Mouse (Mus musculus): ENCODE results near the gene Dtd2. TPM values are rescaled to one million over a fixed set of nuclear protein-coding genes. Genes with fewer than 3 reads are reported as not detected.

Gene Dtd2
- polyA plus RNA-seq, 1 experiment from 2014 or later, result 28.5 TPM

GRCm38 (mm10) chr12:51967915-51968595 is 38.2 kb downstream of the Dtd2 start:
- H3K27me3 ChIP-seq (replicated peaks; ENCODE audit: control insufficient read depth, insufficient read depth, low read length), result no peaks in the 10 kb centered on the region
- H3K9me3 ChIP-seq (ENCODE audit: control insufficient read depth), result no peaks in the 10 kb centered on the region
- WGBS, result 66% methylated on average over 9 of the region's 9 CpGs
- no peak for ATAC-seq
- no peaks in the 10 kb centered on the region for H3K36me3 ChIP-seq (ENCODE audit: control insufficient read depth, insufficient read depth)
- H3K4me1 ChIP-seq (replicated peaks; ENCODE audit: control insufficient read depth, insufficient read depth, low read length), result no peaks in the 10 kb centered on the region
- no peak overlapping the region for H3K4me2 ChIP-seq (replicated peaks; ENCODE audit: low read depth)
- no peak overlapping the region for H3K4me3 ChIP-seq (ENCODE audit: low read depth, low read length)
- H3K27ac ChIP-seq (ENCODE audit: low read depth, low read length), result no peak overlapping the region
- H3K9ac ChIP-seq (ENCODE audit: low read depth, low read length), result no peak overlapping the region
- TF ChIP-seq CTCF (IDR thresholded peaks at IDR 0.05; ENCODE audit: low read depth), result no peak

- WGBS, result 91% methylated on average over 6 of the region's 6 CpGs
- ATAC-seq, result no peak
- Histone ChIP-seq H3K9me3 (ENCODE audit: control insufficient read depth) (no peaks in the 10 kb centered on the region), H3K27me3 (replicated peaks; ENCODE audit: control insufficient read depth, insufficient read depth, low read length) (no peaks in the 10 kb centered on the region), H3K4me2 (replicated peaks; ENCODE audit: low read depth) (no peak overlapping the region), H3K9ac (ENCODE audit: low read depth, low read length) (no peak overlapping the region), H3K27ac (ENCODE audit: low read depth, low read length) (no peak overlapping the region), H3K4me3 (ENCODE audit: low read depth, low read length) (no peak overlapping the region), H3K4me1 (replicated peaks; ENCODE audit: control insufficient read depth, insufficient read depth, low read length) (no peaks in the 10 kb centered on the region), H3K36me3 (ENCODE audit: control insufficient read depth, insufficient read depth) (peaks cover 56% of the 10 kb centered on the region)
- TF ChIP-seq CTCF (IDR thresholded peaks at IDR 0.05; ENCODE audit: low read depth), result no peak
Measured at GRCm38 (mm10) chr12:51957626-51958025, 48.7 kb downstream of the Dtd2 start.

DNA sequence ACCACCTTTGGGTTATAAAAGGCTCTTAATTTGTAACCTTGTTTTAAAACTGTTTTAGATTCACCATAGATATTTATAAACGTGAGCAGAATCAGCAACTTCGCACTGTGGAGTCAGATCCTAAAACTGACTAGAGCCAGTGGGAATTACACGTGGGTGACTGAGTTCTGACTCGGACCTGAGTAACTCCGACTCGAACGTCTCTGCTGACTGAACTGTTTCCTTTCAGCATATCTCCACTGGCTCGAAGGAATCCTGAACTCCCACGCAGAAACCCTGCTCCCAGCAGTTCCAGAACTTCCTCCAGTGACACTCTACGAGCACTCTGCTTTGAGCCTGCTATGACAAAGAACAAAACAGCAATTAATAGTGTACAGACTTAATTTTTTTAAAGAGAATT is 54.0 kb downstream of the Dtd2 start:
- peaks cover 79% of the 10 kb centered on the region for H3K36me3 ChIP-seq (ENCODE audit: control insufficient read depth, insufficient read depth)
- H3K4me1 ChIP-seq (replicated peaks; ENCODE audit: control insufficient read depth, insufficient read depth, low read length), result no peaks in the 10 kb centered on the region
- WGBS, result 86% methylated on average over 10 of the region's 10 CpGs
- no peak overlapping the region for H3K4me2 ChIP-seq (replicated peaks; ENCODE audit: low read depth)
- H3K27ac ChIP-seq (ENCODE audit: low read depth, low read length), result no peak overlapping the region
- no peaks in the 10 kb centered on the region for H3K9me3 ChIP-seq (ENCODE audit: control insufficient read depth)
- no peak for ATAC-seq
- no peak overlapping the region for H3K4me3 ChIP-seq (ENCODE audit: low read depth, low read length)
- no peaks in the 10 kb centered on the region for H3K27me3 ChIP-seq (replicated peaks; ENCODE audit: control insufficient read depth, insufficient read depth, low read length)
- no peak overlapping the region for H3K9ac ChIP-seq (ENCODE audit: low read depth, low read length)
- no peak for TF ChIP-seq CTCF (IDR thresholded peaks at IDR 0.05; ENCODE audit: low read depth)

GRCm38 (mm10) chr12:51947498-51947945 is 58.8 kb downstream of the Dtd2 start:
- Histone ChIP-seq H3K36me3 (ENCODE audit: control insufficient read depth, insufficient read depth) (peaks cover 76% of the 10 kb centered on the region), H3K27me3 (replicated peaks; ENCODE audit: control insufficient read depth, insufficient read depth, low read length) (no peaks in the 10 kb centered on the region), H3K9ac (ENCODE audit: low read depth, low read length) (no peak overlapping the region), H3K9me3 (ENCODE audit: control insufficient read depth) (no peaks in the 10 kb centered on the region), H3K27ac (ENCODE audit: low read depth, low read length) (no peak overlapping the region), H3K4me3 (ENCODE audit: low read depth, low read length) (no peak overlapping the region), H3K4me2 (replicated peaks; ENCODE audit: low read depth) (no peak overlapping the region), H3K4me1 (replicated peaks; ENCODE audit: control insufficient read depth, insufficient read depth, low read length) (no peaks in the 10 kb centered on the region)
- ATAC-seq, result no peak
- peak; percentile 51 for TF ChIP-seq CTCF (IDR thresholded peaks at IDR 0.05; ENCODE audit: low read depth)
- WGBS, result 85% methylated on average over 10 of the region's 10 CpGs

DNA sequence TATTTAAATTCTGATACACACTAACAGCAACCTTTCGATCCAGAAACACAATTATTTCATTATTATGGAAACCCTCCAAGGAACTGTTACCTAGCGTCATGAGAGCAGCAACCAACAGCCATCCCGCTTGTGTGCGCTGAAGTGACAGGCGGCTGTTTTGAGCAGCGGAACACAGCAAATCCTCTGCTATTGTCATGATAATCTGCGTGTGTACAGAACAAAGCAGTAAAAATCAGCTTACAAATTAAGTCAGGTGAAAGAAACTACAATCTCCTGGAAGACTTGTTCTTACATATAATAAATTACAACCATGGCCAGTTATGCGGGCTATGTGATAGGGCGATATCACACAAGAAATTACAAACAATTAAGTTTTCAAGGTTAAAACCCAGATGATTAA is 61.0 kb downstream of the Dtd2 start:
- Histone ChIP-seq H3K36me3 (ENCODE audit: control insufficient read depth, insufficient read depth) (peaks cover 61% of the 10 kb centered on the region), H3K27ac (ENCODE audit: low read depth, low read length) (no peak overlapping the region), H3K9ac (ENCODE audit: low read depth, low read length) (no peak overlapping the region), H3K27me3 (replicated peaks; ENCODE audit: control insufficient read depth, insufficient read depth, low read length) (no peaks in the 10 kb centered on the region), H3K4me2 (replicated peaks; ENCODE audit: low read depth) (no peak overlapping the region), H3K4me1 (replicated peaks; ENCODE audit: control insufficient read depth, insufficient read depth, low read length) (no peaks in the 10 kb centered on the region), H3K9me3 (ENCODE audit: control insufficient read depth) (no peaks in the 10 kb centered on the region), H3K4me3 (ENCODE audit: low read depth, low read length) (no peak overlapping the region)
- WGBS, result 97% methylated on average over 9 of the region's 9 CpGs
- ATAC-seq, result no peak
- no peak for TF ChIP-seq CTCF (IDR thresholded peaks at IDR 0.05; ENCODE audit: low read depth)

DNA sequence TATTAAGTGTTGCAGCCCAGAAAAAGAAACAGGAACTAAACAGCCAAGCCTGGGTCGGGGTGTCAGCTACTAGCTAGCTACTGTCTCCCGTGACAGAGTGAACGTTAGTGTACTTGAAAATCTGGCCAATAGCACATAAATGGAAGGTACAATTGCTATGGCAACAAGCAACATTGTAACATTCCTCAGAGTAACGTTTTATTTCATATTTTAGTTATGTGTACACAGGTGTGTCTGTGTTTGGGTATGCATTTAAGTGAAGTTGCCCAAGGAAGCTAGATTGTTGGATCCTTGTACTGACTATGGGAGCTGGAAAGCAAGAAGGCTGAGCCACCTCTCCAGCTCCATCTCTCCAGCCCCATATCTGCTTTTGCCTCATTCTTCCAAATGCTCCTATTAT is 66.5 kb downstream of the Dtd2 start:
- H3K4me1 ChIP-seq (replicated peaks; ENCODE audit: control insufficient read depth, insufficient read depth, low read length), result no peaks in the 10 kb centered on the region
- no peaks in the 10 kb centered on the region for H3K27me3 ChIP-seq (replicated peaks; ENCODE audit: control insufficient read depth, insufficient read depth, low read length)
- no peak overlapping the region for H3K9ac ChIP-seq (ENCODE audit: low read depth, low read length)
- H3K9me3 ChIP-seq (ENCODE audit: control insufficient read depth), result no peaks in the 10 kb centered on the region
- peaks cover 60% of the 10 kb centered on the region for H3K36me3 ChIP-seq (ENCODE audit: control insufficient read depth, insufficient read depth)
- ATAC-seq, result no peak
- no peak overlapping the region for H3K27ac ChIP-seq (ENCODE audit: low read depth, low read length)
- H3K4me3 ChIP-seq (ENCODE audit: low read depth, low read length), result no peak overlapping the region
- no peak for TF ChIP-seq CTCF (IDR thresholded peaks at IDR 0.05; ENCODE audit: low read depth)
- H3K4me2 ChIP-seq (replicated peaks; ENCODE audit: low read depth), result no peak overlapping the region
- WGBS, result 66% methylated on average over 4 of the region's 4 CpGs

Other genes with a start within 250 kb of the Dtd2 start
- gene Hectd1, start 177.0 kb downstream of the Dtd2 start, polyA plus RNA-seq (2015; fragmentation: Nextera tagmentation; extraction: Ambion mirVana), result 16.8 and 20.9 TPM in 2 replicates
- gene Heatr5a, start 35.2 kb downstream of the Dtd2 start, polyA plus RNA-seq (2015; fragmentation: Nextera tagmentation; extraction: Ambion mirVana), result 4.4 and 5.5 TPM in 2 replicates
- not detected in 2 replicates for gene Gpr33, start 21.6 kb upstream of the Dtd2 start, polyA plus RNA-seq (2015; fragmentation: Nextera tagmentation; extraction: Ambion mirVana)
- 5.7 and 6.4 TPM in 2 replicates for gene Nubpl, start 91.2 kb upstream of the Dtd2 start, polyA plus RNA-seq (2015; fragmentation: Nextera tagmentation; extraction: Ambion mirVana)

Data from intestine, postnatal 0 days (tissue).